Mouse (Mus musculus) E14TG2a.4 (cell line): ENCODE results near the gene Usp44.

Experiments
- CTCF ChIP-seq: conservative IDR thresholded peaks from 2 replicates; pipeline ENCODE4 v1.5.1; 2014; ENCODE audit warnings: low read length
- NANOG ChIP-seq: IDR thresholded peaks from 2 replicates; pipeline ENCODE4 v1.6.1; 2014; ENCODE audit warnings: borderline replicate concordance, low read length, mixed read lengths
- POU5F1 ChIP-seq: IDR thresholded peaks from 2 replicates; pipeline ENCODE4 v1.6.1; 2014; ENCODE audit warnings: low read length, borderline replicate concordance

GRCm38 (mm10) chr10:93800895-93801294, 30.5 kb upstream of the Usp44 start:
- TF ChIP-seq CTCF (no peak), NANOG (no peak), POU5F1 (no peak)
